Mouse (Mus musculus) v-Abl transformed pro-B cells (cell line): ENCODE results near the gene Rab4a.

Experiments used
- in situ Hi-C, 2 experiments: fragments of 400-800 bp; cut with MboI; formaldehyde crosslinking; loops; one replicate each; pipeline ENCODE4 v1.15.1; 2025; ENCODE audit not compliant: unreplicated experiment in 2 of 2

Rab4a gene

GRCm38 (mm10) chr8:123787254-123787897 is 18.4 kb upstream of the Rab4a start:
- in situ Hi-C loops, result loop anchor here in 1 of 2 experiments (25.0 kb wide), 1 partner anchor 775 kb away; the partner anchor contains the start of gene Agt

GRCm38 (mm10) chr8:123788416-123789170 is 17.2 kb upstream of the Rab4a start:
- in situ Hi-C loops, result loop anchor here in 1 of 2 experiments (25.0 kb wide), 1 partner anchor 774 kb away; the partner anchor contains the start of gene Agt

- in situ Hi-C loops, result loop anchor here in 1 of 2 experiments (25.0 kb wide), 1 partner anchor 773 kb away; the partner anchor contains the start of gene Agt
These were observed 16.3 kb upstream of the Rab4a start for GRCm38 (mm10) chr8:123789461-123789860.

DNA sequence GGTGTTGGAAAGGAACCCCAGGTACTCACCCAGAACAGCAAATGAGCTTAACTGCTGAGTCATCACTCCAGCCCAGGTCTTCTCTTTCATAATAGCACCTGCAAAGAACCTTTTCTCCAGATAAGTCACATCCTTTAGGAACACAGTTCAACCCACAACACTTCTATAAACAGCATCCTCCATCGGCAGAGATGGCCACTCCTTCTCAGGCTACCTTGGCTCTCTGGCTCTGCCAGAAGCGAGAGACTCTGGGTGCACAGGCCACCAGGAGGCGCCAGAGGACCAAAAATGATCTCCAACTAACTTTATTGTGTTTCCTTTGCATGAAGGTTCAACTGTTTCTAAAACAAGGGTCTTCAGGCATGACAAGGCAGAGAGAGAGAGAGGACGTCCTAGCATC is 15.8 kb upstream of the Rab4a start:
- in situ Hi-C loops, result loop anchor here (5.0 to 25.0 kb wide), 6 partner anchors 132 to 775 kb away; partner anchors contain the start of gene Agt (in 2 of the 2)

DNA sequence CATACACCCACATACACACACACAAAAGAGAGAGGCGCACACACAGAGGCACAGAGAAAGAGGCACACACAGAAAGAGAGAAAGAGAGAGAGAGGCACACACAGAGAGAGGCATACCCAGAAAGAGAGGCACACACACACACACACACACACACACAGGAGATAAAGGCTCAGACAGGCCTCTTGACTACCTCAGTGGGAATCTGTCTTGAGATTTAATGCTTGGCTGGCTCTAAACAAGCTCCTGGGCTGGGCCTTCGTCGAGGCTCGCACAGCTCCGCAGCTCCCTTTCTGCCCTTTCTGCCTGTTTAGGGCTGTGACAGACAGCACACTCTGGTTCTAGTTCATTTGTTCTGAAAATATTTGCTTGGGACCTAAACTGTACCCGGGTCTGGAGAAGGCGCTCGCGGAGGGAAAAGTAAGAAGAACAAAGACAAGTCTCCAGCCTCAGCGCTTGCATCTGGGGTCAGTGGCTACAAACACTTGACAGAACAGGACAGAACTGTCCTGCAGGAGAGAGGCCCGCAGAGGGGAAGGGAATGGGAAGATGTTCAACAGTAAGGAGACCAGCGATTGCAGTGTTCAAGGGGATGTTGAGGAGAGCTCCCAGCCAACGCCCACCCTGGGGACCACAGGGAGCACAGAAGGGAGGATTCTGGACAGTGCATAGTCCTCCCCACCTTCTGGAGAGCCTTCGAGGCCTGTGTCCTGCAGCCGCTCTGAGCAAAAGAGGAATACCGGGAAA is 14.5 kb upstream of the Rab4a start:
- in situ Hi-C loops, result loop anchor here (5.0 to 25.0 kb wide), 6 partner anchors 131 to 774 kb away; partner anchors contain the start of gene Agt (in 2 of the 2)

- in situ Hi-C loops, result loop anchor here (5.0 to 25.0 kb wide), 6 partner anchors 130 to 773 kb away; partner anchors contain the start of gene Agt (in 2 of the 2)
These were observed 13.9 kb upstream of the Rab4a start for GRCm38 (mm10) chr8:123791845-123792225.

DNA sequence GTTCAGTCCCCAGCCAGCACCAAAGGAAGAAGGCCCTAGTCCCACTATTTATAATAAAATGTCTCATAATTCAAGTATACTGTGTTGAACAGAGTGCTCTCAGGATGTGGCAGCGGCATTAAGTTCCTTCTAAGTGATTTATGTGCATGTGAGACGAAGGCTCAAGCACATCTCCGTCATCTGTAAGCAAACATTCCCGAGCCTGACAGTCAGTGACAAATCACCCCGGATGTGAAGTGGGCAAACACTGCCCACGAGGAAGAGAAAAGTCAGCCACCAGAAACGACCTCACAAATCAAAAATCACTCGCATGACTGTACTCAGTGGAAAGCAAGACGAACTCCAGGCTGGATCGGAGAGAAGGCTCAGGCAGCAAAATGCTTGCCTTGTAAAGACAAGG is 11.9 kb upstream of the Rab4a start:
- in situ Hi-C loops, result loop anchor here (5.0 to 25.0 kb wide), 6 partner anchors 128 to 771 kb away; partner anchors contain the start of gene Agt (in 2 of the 2)

DNA sequence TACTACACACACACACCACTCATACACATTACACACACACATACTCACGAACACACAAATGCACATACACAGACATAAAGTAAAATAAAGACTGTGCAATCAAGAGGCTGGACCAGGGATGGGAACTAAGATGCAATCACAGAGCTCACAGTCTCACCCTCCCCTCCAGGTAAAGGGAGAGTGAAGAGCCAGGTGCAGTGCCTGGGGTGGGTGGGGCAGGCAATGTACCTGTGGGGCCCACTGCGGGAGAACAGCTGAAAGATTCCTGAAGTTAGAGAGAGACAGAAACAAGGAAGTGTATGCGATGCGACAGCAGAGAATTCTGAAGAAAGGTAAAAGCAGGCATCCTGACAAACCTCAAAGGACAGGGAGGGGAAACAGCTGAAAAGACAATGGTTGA is 11.0 kb upstream of the Rab4a start:
- in situ Hi-C loops, result loop anchor here (5.0 to 25.0 kb wide), 6 partner anchors 128 to 770 kb away; partner anchors contain the start of gene Agt (in 2 of the 2)

DNA sequence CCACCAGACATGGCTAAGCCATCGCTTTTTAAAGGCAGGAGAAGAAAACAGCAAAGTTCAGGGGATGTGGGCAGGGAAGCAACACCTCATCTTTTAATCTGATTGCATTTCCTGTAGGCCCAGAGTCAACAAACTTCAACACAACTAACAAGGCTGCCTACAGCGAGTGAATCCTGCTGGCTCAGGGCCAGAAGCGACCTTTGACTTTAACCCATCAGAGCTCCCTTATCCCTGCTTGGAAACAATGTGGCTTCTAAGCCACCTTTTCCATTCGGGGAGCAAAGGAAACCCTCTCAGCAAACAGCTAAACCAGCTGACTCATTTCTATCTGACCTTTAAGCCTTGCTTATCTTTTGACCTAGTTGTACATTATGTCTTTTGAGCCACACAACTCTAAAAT is 9.0 kb upstream of the Rab4a start:
- in situ Hi-C loops, result loop anchor here (10.0 to 25.0 kb wide), 4 partner anchors 248 to 768 kb away; partner anchors contain the start of gene Agt (in 2 of the 2)

DNA sequence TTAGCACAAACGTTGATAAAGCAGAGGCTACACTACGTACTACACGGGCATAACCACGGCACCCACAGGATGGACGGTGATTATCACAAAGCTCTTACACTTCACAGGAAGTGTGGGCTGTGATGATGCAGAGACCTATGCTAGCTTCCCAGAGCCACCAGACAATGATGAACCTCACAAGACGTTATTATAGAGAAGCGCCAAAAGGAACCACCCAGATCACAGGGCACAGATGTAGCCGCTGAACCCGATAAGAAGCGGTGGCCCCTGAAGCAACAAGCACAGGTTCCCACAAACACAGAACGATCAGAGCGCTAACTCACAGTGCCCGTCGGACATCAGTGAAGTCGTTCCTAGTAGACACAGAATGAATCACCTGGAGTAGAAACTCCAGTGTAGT is 7.9 kb upstream of the Rab4a start:
- in situ Hi-C loops, result loop anchor here (10.0 to 25.0 kb wide), 4 partner anchors 247 to 767 kb away; partner anchors contain the start of gene Agt (in 2 of the 2)

DNA sequence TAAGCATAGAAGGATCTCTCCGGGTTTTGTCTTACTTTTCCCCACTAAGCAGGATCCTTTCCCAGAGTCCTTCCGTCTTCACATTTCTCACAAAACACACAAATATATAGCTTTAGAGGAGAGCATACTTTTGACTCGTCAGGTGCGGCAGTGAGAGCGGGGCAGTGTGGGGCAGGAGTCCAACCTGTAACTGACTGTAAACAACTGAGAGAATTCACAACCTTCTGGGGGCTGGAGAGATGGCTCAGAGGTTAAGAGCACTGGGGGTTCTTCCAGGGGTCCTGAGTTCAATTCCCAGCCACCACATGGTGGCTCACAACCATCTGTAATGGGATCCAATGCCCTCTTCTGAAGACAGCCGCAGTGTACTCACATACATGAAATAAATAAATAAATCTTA is 6.4 kb upstream of the Rab4a start:
- in situ Hi-C loops, result loop anchor here (10.0 to 25.0 kb wide), 4 partner anchors 245 to 765 kb away; partner anchors contain the start of gene Agt (in 2 of the 2)

GRCm38 (mm10) chr8:123799885-123800284 is 5.9 kb upstream of the Rab4a start:
- in situ Hi-C loops, result loop anchor here (10.0 to 25.0 kb wide), 4 partner anchors 245 to 765 kb away; partner anchors contain the start of gene Agt (in 2 of the 2)

DNA sequence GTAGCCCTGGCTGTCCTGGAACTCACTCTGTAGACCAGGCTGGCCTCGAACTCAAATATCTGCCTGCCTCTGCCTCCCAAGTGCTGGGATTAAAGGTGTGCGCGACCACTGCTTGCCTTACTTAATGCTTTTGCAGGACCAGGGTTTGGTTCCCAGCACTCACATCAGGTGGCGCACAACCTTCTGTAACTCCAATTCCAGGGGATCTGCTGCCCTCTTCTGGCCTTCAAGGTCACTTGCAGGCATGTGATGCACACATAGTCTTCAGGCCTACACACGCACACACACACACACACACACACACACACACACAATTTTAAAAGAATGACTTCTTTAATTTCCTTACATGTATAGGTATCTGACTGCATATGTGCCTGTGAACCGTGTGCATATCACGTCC is 4.9 kb upstream of the Rab4a start:
- in situ Hi-C loops, result no loop called here

DNA sequence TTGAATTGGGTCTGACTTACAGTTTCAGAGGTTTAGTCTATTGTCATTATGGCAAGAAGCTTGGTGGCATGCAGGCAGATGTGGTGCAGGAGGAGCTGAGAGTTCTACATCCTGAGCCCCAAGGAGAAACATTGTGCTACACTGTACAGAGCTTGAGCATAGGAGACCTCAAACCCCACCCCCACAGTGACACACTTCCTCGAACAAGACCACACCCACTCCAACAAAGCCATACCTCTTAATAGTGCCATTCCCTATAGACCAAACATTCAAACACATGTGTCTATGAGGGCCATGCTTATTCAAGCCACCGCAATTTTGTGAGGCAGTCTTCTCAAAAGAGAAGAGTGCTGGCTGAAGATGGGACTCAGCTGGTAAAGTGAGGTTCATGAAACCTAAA is 4.2 kb upstream of the Rab4a start:
- in situ Hi-C loops, result no loop called here

DNA sequence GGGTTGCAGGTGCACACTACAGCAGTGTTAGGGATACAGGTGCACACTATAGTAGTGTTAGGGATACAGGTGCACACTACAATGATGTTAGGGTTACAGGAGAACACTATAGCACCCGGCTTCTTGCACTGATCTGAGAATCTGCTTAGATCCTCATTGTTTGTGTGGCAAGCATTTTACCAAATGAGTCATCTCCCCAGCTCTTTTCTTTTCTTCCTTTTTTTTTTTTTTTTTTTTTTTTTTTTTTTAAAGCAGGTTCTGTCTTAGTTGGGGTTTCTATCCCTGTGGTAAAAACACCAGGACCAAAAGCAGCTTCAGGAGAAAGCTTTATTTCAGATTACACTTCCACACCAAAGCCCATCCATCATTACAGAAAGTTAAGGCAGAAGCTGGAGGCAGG is 2.1 kb upstream of the Rab4a start:
- in situ Hi-C loops, result no loop called here

DNA sequence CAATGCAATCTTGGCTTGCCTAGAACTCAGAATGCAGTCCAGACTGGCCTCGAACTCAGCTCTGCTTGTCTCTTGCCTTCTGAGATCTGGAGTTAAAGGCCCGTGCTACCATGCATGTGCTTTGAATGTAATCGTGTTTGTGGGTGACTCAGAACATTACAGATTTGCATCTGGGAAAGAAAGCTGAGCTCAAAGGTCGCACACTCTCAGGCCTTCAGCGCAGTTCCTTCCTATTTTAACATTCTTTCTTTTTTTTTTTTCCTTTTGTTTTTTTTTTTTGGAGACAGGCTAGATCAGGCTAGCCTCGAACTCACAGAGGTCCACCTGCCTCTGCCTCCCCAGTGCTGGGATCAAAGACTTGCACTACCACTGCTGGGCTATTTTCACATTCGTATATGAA is 1.2 kb upstream of the Rab4a start:
- in situ Hi-C loops, result no loop called here

- in situ Hi-C loops, result no loop called here
These were observed 522 bp upstream of the Rab4a start for GRCm38 (mm10) chr8:123805209-123805717.

- in situ Hi-C loops, result no loop called here
These were observed 670 bp downstream of the Rab4a start for GRCm38 (mm10) chr8:123806374-123806935.

GRCm38 (mm10) chr8:123807024-123807431 is 1.2 kb downstream of the Rab4a start:
- in situ Hi-C loops, result no loop called here
